Mouse (Mus musculus) midbrain, embryonic 12.5 days (tissue): ENCODE measurements around the gene Nudt13. TPM values are rescaled to one million over a fixed set of nuclear protein-coding genes. Genes with fewer than 3 reads are reported as not detected.
A peak's percentile ranks its signal among the peaks of the same experiment; 100 is the strongest.

Source experiments
- ATAC-seq: fragments of 200-750 bp; cut with Nextera tagmentation; 2 replicates; pipeline ENCODE4 v1.8.0; 2017; ENCODE audit warnings: low read depth, moderate TSS enrichment, moderate library complexity; ENCODE audit not compliant: low FRiP score
- H3K27ac ChIP-seq: fragments of 300-500 bp; sonication (generic); replicated peaks from 2 replicates; pipeline ENCODE4 v1.5.1; 2016; ENCODE audit warnings: mild to moderate bottlenecking
- H3K27me3 ChIP-seq: fragments of 300-500 bp; sonication (generic); 2 replicates; pipeline ENCODE4 v1.6.1; 2016; ENCODE audit warnings: mild to moderate bottlenecking
- H3K36me3 ChIP-seq: fragments of 300-500 bp; sonication (generic); 2 replicates; pipeline ENCODE4 v1.6.1; 2016
- H3K4me1 ChIP-seq: fragments of 300-500 bp; sonication (generic); 2 replicates; pipeline ENCODE4 v1.6.1; 2016
- H3K4me2 ChIP-seq: fragments of 300-500 bp; sonication (generic); replicated peaks from 2 replicates; pipeline ENCODE4 v1.6.1; 2016; ENCODE audit warnings: mild to moderate bottlenecking, moderate library complexity
- H3K4me3 ChIP-seq: fragments of 300-500 bp; sonication (generic); 2 replicates; pipeline ENCODE4 v1.5.1; 2016; ENCODE audit warnings: mild to moderate bottlenecking
- H3K9ac ChIP-seq: fragments of 300-500 bp; sonication (generic); replicated peaks from 2 replicates; pipeline ENCODE4 v1.6.1; 2016; ENCODE audit warnings: mild to moderate bottlenecking, moderate library complexity
- H3K9me3 ChIP-seq: fragments of 300-500 bp; sonication (generic); 2 replicates; pipeline ENCODE4 v1.6.1; 2016; ENCODE audit warnings: mild to moderate bottlenecking
- WGBS: fragments of 180-500 bp; shearing (Covaris S2); methylation state at CpG from one replicate; pipeline ENCODE4 v1.1.7; 2016; 5-methylcytosine and 5-hydroxymethylcytosine counted together
- polyA plus RNA-seq: library from polyadenylated mRNA; unstranded; fragments of >200 nt; fragmentation: Nextera tagmentation; extraction: Ambion mirVana; gene quantifications from 2 replicates; pipeline ENCODE4 v1.2.1, GENCODE M21; 2016

The Nudt13 gene
- polyA plus RNA-seq, 1 experiment from 2014 or later: 14.5 TPM

GRCm38 (mm10) chr14:20345885-20346284 is 51.4 kb downstream of the Nudt13 start:
- H3K9me3 ChIP-seq: no peaks in the 10 kb centered on the region
- no peak overlapping the region for H3K27ac ChIP-seq
- no peak overlapping the region for H3K4me2 ChIP-seq
- no peak overlapping the region for H3K9ac ChIP-seq
- no peaks in the 10 kb centered on the region for H3K27me3 ChIP-seq
- H3K4me1 ChIP-seq: peaks cover 18% of the 10 kb centered on the region
- H3K36me3 ChIP-seq: peaks cover 30% of the 10 kb centered on the region
- H3K4me3 ChIP-seq: no peak overlapping the region
- ATAC-seq: no peak
- 91% methylated on average over 9 of the region's 9 CpGs for WGBS

- Histone ChIP-seq H3K4me2 (peak overlapping the region; percentile 75), H3K4me3 (peak overlapping the region; percentile 77), H3K27me3 (no peaks in the 10 kb centered on the region), H3K4me1 (peaks cover 18% of the 10 kb centered on the region), H3K36me3 (peaks cover 30% of the 10 kb centered on the region), H3K9ac (peak overlapping the region; percentile 95), H3K27ac (peak overlapping the region; percentile 92), H3K9me3 (no peaks in the 10 kb centered on the region)
- 5% methylated on average over 15 of the region's 15 CpGs for WGBS
- no peak; the same call in 1 of the 2 replicates for ATAC-seq
These were observed 53.0 kb downstream of the Nudt13 start for GRCm38 (mm10) chr14:20347441-20347990.

DNA sequence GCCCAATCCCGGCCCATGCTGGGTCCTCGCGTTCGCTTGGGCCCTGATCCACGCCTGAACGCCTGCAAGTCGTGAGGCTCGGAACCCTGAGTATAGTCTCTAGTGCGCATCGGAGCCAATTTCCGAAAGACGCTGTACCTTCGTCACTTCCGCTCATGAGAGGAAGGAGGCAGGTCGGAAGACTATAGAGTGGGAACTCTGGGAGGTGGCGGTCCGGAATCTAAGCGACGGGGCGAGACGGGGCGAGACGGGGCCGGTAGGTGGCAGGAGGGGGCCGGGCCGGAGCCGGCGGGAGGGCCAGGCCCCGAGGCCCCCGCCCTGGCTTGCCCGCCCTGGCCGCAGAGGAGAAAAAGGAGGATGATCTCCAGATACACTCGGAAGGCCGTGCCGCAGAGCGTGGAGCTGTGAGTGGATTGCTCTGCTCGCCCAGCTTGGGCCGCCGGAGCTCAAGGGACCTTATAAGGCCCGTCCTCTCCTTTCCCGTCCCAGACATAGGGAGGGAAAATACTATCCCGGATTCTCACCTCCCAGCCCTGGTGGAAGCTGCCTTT is 53.6 kb downstream of the Nudt13 start, which contains the start of the genes Ecd and Fam149b:
Gene Ecd (minus strand): TSS at position 131 of the 551 bp plus-strand sequence.
Gene Fam149b (plus strand): TSS at position 172 of the 551 bp plus-strand sequence.
- peak within 1 kb of the TSS; percentile 77 for H3K4me3 ChIP-seq
- peaks cover 18% of the 10 kb centered on the region for H3K4me1 ChIP-seq
- ATAC-seq: peak; percentile 98
- WGBS: under 1% methylated on average over 41 of the region's 42 CpGs
- peak within 1 kb of the TSS; percentile 95 for H3K9ac ChIP-seq
- H3K27ac ChIP-seq: peak within 1 kb of the TSS; percentile 92
- peak within 1 kb of the TSS; percentile 81 for H3K4me2 ChIP-seq
- peaks cover 31% of the 10 kb centered on the region for H3K36me3 ChIP-seq
- no peaks in the 10 kb centered on the region for H3K9me3 ChIP-seq
- no peaks in the 10 kb centered on the region for H3K27me3 ChIP-seq

GRCm38 (mm10) chr14:20363230-20363629 is 68.7 kb downstream of the Nudt13 start:
- H3K4me2 ChIP-seq: no peak overlapping the region
- no peak for ATAC-seq
- H3K27me3 ChIP-seq: no peaks in the 10 kb centered on the region
- H3K4me1 ChIP-seq: no peaks in the 10 kb centered on the region
- H3K9me3 ChIP-seq: no peaks in the 10 kb centered on the region
- peaks cover 84% of the 10 kb centered on the region for H3K36me3 ChIP-seq
- no peak overlapping the region for H3K9ac ChIP-seq
- no peak overlapping the region for H3K4me3 ChIP-seq
- 91% methylated on average over 4 of the region's 4 CpGs for WGBS
- no peak overlapping the region for H3K27ac ChIP-seq

Other genes starting within 250 kb of the Nudt13 start
- gene Saysd1, start 156.2 kb upstream of the Nudt13 start, polyA plus RNA-seq: 11.2 and 12.1 TPM in 2 replicates
- gene Kcnk5, start 112.9 kb upstream of the Nudt13 start, polyA plus RNA-seq: 6.7 and 7.4 TPM in 2 replicates
- not detected in 2 replicates for gene Kcnk16, start 25.5 kb upstream of the Nudt13 start, polyA plus RNA-seq
- gene Ecd, start 53.4 kb downstream of the Nudt13 start, polyA plus RNA-seq: 61.8 and 62.6 TPM in 2 replicates
- 56.1 and 60.1 TPM in 2 replicates for gene Fam149b, start 53.5 kb downstream of the Nudt13 start, polyA plus RNA-seq
- 221 and 224 TPM in 2 replicates for gene Dnajc9, start 94.2 kb downstream of the Nudt13 start, polyA plus RNA-seq
- 58.8 and 66.6 TPM in 2 replicates for gene Mrps16, start 98.9 kb downstream of the Nudt13 start, polyA plus RNA-seq
- gene Cfap70, start 157.5 kb downstream of the Nudt13 start, polyA plus RNA-seq: 0.34 and 1.4 TPM in 2 replicates
- 11.0 and 12.2 TPM in 2 replicates for gene Anxa7, start 185.4 kb downstream of the Nudt13 start, polyA plus RNA-seq
- gene Mss51, start 202.2 kb downstream of the Nudt13 start, polyA plus RNA-seq: 0.84 and 0.89 TPM in 2 replicates